Mouse (Mus musculus) heart, postnatal 36 days (tissue): ENCODE measurements at regions not wholly inside any gene's neighbourhood (a gene's known extent, or its start where the extent isn't known, plus 50 kb on each side); places are given as distances from the start of the nearest gene placed in this dataset.

Experiments used
- DNase-seq, 2 experiments: peaks; one replicate each; pipeline ENCODE4 v3.0.0; 2021 to 2022
- intact Hi-C: fragments of 180-260 bp; cut with DNase I; formaldehyde crosslinking; loops from one replicate; pipeline ENCODE4 v1.15.1; 2025

DNA sequence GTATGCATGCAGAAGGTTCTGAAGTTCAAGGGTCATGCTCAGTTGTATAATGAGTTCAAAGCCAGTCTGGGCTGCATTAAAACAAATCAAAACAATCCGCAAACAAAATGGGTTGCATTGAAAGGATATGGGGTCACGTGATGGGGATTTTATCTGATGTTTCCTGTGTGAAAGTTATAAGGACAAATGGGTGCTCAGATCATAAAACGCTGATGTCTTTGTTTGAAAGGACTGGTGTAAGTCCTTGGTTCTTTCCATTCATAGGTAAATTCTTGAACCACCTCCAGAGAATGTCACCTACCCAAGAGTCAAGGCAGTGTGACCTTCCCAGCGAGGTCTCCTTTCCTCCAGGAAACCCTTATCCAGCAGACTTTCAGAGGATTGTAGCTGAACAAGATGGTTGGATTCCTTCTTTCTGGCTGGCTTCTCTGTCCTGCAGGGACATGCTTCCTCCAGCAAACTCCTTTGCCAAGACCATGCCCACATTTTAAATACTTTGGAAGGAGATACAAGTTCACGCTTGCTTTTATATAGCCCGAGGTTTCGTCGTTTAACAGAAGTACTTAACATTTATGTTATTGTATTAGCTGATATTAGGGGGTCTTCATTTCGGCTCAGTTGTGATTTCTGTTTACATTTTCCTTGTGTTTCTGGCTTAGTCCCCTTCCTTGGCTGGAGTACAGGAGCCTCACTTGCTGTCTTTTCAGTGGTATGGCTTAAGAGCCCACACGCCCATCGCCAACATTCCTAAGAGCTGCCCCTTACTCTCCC, 74.6 kb upstream of the Cops8 start:
- intact Hi-C loops = no loop called here
- DNase-seq = no peak

DNA sequence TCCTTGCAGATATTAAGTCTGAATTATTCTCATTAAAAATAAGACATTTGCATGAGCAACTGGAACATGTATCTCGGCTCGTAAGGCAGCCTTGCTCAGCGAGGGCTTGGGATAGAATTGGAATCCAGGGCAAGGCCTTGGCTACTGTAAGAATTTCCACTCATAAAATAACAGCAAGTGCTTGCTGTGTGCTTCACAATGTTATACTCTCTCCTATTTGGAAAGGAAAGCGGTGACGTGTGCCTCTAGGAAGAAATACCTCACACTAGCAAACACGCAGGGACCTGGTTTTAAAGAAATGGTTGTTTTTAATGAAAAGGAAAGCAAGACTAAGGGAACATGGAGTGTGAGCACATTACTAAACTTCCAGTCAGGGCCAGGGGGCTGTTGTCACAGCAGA, 69.3 kb upstream of the Cops8 start:
- intact Hi-C loops = no loop called here
- no peak for DNase-seq

DNA sequence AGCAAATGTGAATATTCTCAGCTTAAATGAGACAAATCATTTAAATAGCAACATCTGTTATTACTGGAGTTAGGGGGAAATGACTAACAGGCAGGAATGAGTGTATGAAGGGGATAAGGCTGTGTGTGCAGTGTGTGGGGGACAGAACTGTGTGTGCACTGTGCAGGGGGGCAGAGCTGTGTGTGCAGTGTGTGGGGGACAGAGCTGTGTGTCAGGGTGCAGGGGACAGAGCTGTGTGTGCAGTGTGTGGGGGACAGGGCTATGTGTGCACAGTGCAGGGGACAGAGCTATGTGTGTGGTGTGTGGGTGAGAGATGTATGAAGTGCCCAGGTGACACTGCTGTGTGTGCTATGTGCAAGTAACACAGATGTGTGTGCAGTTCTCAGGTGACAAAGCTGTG, 66.7 kb upstream of the Cops8 start:
- intact Hi-C loops = no loop called here
- no peak for DNase-seq

DNA sequence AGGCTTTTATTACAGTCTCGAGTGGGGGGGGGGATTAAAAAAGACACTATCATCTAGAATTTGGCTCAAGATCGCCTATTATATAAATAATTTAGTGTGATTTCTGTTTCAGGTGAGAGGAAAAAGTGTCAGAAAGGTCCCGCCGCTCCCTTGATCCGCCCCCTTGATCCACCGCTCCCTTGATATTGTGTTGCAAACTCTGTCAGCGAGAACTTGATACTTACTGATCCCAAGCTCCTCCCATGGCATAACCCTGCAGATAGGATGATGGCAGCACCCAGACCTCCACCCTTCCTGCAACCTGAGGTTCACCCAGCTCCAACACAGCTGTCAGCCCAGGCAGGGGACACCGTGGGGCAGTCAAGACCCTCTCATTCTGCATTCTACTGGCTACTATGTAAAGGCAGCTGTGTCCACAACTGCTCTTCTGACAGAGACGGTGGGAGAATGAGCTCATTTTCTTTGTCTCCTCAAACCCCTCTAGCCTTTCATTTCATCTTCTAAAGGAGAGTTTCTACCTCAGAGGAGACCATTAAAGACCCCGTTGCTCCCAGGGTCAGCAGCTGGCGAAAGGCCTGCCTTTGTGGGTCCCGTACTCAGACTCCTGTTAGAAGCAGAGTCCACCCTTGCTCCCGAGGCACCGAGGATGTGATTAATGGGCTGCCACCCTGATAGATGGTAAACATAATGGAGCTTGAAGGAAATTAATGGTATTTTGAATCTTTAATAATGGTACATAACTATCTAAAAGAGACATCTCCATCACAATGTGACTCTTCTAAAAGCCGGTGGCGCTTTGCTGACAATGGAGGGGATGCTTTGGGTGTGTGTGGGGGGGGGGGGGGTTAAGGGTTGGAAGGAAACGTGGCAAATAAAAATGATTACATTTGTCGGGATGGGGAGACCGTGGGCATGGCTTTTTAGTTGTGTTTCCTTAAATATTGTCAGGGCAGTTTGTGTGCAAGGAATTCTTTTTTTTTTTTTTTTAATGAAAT, 58.7 kb upstream of the Cops8 start:
- DNase-seq = no peak
- intact Hi-C loops = no loop called here

DNA sequence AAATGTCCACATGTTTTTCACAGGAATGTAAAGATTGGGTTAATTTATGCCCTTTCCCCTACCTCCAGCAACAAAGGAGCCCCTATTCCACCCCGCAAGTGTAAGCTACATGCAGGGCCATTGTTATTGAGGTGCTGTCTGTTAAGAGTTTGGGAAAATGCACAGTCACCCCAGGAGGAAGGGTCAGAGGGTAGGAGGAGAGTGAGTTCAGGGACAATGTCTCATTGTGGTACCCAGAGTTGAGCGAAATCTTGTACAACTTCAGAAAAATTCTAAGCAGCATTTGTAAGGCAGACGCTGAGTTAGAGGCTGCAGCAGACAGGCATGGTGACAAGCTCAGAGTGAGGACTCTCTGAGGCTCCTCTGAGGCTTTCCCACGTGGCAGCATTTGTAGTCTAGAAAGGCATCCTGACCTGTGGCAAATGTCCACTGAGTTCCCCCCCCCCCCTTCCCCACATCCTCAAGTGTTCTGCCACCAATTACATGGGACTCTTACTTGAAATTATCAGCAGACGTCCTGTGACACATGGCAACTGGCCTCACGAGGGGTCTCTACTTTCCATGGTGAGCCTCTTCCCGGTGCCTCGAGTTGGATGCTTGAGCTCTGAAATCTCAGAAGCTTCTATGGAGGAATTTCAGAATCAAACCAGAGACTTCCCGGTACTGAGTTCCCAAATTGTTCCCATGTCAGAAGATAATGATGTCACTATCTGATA, 57.8 kb upstream of the Cops8 start:
- DNase-seq = no peak
- intact Hi-C loops = no loop called here

DNA sequence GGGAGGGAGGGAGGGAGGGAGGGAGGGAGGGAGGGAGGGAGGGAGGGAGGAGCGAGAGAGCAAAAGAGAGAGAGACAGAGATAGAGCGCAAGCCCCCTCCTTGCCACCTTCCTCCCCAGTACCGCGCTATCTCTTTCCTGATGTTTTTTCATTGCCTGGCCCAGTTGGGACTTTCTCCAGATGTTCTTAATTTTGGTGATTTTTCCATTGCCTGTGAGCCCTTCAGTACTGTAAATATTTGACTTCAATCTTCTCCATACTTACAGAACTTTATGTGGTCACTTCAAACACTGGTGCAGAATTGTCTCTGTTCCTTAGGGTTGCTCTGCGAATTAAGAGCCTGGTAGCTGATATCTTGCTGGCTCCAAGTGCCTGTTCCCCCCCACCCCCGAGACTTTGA, 50.1 kb upstream of the Cops8 start:
- intact Hi-C loops = no loop called here
- DNase-seq = no peak
